33 mouse cellular contexts compared by ENCODE assay signal in genomic region chr11:29503948-29504893, GRCm38 (mm10). TPM values are rescaled to one million over a fixed set of nuclear protein-coding genes. Genes with fewer than 3 reads are reported as not detected.
A peak's percentile ranks its signal among the peaks of the same experiment; 100 is the strongest.
DNase-seq lines count a peak whose midpoint lies in the region; ATAC-seq and TF ChIP-seq lines count a peak whose summit lies in the region.
"Had no signal": no experiment of that assay in that cellular context is flagged by ENCODE, and none has a peak within 500 bp of the region (broad histone marks: within the 10 kb centered on the region; RNA-seq: fewer than 3 reads in every experiment).

No protein-coding gene starts in this region.

- peaks cover 48% of the 10 kb centered on the region for H3K4me1 ChIP-seq in G1E (ENCODE audit: insufficient read depth, low read depth, low read length)
- peaks cover 13 to 18% of the 10 kb centered on the region in 2 experiments for H3K4me1 ChIP-seq in liver, embryonic 14.5 days (replicated peaks; ENCODE audit: control insufficient read depth in 2 of 2, insufficient read depth in 2 of 2, low read length in 1 of 2)
- no peaks in the 10 kb centered on the region for H3K4me1 ChIP-seq in heart, embryonic 10.5 days
- H3K4me1 ChIP-seq in kidney, adult 2 months (ENCODE audit: control insufficient read depth, insufficient read depth, low read length), result no peaks in the 10 kb centered on the region
- H3K4me1 ChIP-seq: embryonic facial prominence, embryonic 12.5 days; heart, embryonic 12.5 days; limb, embryonic 13.5 days; midbrain, embryonic 10.5 days; neural tube, embryonic 12.5 days had no signal

- 54% methylated on average over 10 of the region's 10 CpGs for WGBS in liver, embryonic 14.5 days (ENCODE audit: insufficient replicate concordance)
- 84% methylated on average over 10 of the region's 10 CpGs for WGBS in heart, embryonic 10.5 days
- 90% methylated on average over 10 of the region's 10 CpGs for whole genome bisulfite sequencing in kidney, adult 2 months

- no peaks in the 10 kb centered on the region for H3K27me3 ChIP-seq in G1E (ENCODE audit: insufficient read depth, low read length)
- no peaks in the 10 kb centered on the region for H3K27me3 ChIP-seq in liver, embryonic 14.5 days (ENCODE audit: control insufficient read depth, insufficient read depth, low read length)
- no peaks in the 10 kb centered on the region for H3K27me3 ChIP-seq in heart, embryonic 10.5 days (ENCODE audit: insufficient read depth, poor library complexity, severe bottlenecking)
- H3K27me3 ChIP-seq in kidney, adult 2 months (replicated peaks; ENCODE audit: control insufficient read depth, insufficient read depth, low read length), result no peaks in the 10 kb centered on the region
- H3K27me3 ChIP-seq: embryonic facial prominence, embryonic 12.5 days; heart, embryonic 12.5 days; limb, embryonic 13.5 days; neural tube, embryonic 12.5 days had no signal

- no peak overlapping the region for H3K4me3 ChIP-seq in G1E (ENCODE audit: low read depth, low read length)
- H3K4me3 ChIP-seq in liver, embryonic 14.5 days (ENCODE audit: insufficient read depth in 1 of 2, low read depth in 2 of 2, low read length in 2 of 2), result no peak overlapping the region
- H3K4me3 ChIP-seq in heart, embryonic 10.5 days, result no peak overlapping the region
- no peak overlapping the region for H3K4me3 ChIP-seq in kidney, adult 2 months (ENCODE audit: insufficient read depth, low read depth, low read length)
- H3K4me3 ChIP-seq: embryonic facial prominence, embryonic 12.5 days; gastrocnemius, adult 2 months; heart, embryonic 12.5 days; left cerebral cortex, adult 2 months; limb, embryonic 13.5 days; midbrain, embryonic 10.5 days; myocyte; neural tube, embryonic 12.5 days had no signal

- H3K36me3 ChIP-seq in G1E (replicated peaks), result peaks cover 28% of the 10 kb centered on the region
- no peaks in the 10 kb centered on the region for H3K36me3 ChIP-seq in liver, embryonic 14.5 days (replicated peaks; ENCODE audit: control insufficient read depth, insufficient read depth, low read depth)
- peaks cover 43% of the 10 kb centered on the region for H3K36me3 ChIP-seq in heart, embryonic 10.5 days
- H3K36me3 ChIP-seq in kidney, adult 2 months (ENCODE audit: control insufficient read depth, insufficient read depth, low read length), result no peaks in the 10 kb centered on the region

- no peak for DNase-seq in G1E (ENCODE audit: low spot score)
- DNase-seq in liver, embryonic 14.5 days (ENCODE audit: low read depth in 3 of 3, low spot score in 3 of 3), result peak in 2 of 3 experiments; percentile 28 to 49
- no peak for DNase-seq in adrenal gland, postnatal 10 days
- no peak for DNase-seq in heart, embryonic 10.5 days (ENCODE audit: low spot score)
- no peak for DNase-seq in kidney, adult 2 months
- DNase-seq: adrenal gland, adult 8-10 months; B cell, adult 2 months; cerebellum, adult 11 months; cerebellum, adult 9-10 months; cerebellum, postnatal 36 days; embryo, embryonic 11 days; gastrocnemius, adult 2 months; gastrocnemius, postnatal 36 days; heart, adult 18-20 months; kidney, postnatal 25 days; lung, adult 2 months; lung, postnatal 10 days; right cerebral cortex, postnatal 4 days had no signal

- TF ChIP-seq POLR2A in kidney, adult 2 months (IDR thresholded peaks at IDR 0.05; ENCODE audit: low read depth, low read length), result no peak

- TF ChIP-seq CTCF in G1E (IDR thresholded peaks at IDR 0.05; ENCODE audit: low read depth, low read length), result no peak
- TF ChIP-seq CTCF in liver, embryonic 14.5 days (IDR thresholded peaks at IDR 0.05; ENCODE audit: low read depth), result no peak
- TF ChIP-seq CTCF in kidney, adult 2 months (conservative IDR thresholded peaks at IDR 0.05; ENCODE audit: insufficient read depth, insufficient read length, low read depth, low read length), result no peak

- no peaks in the 10 kb centered on the region for H3K9me3 ChIP-seq in G1E (replicated peaks)
- no peaks in the 10 kb centered on the region for H3K9me3 ChIP-seq in liver, embryonic 14.5 days (ENCODE audit: control insufficient read depth, low read length)
- no peaks in the 10 kb centered on the region for H3K9me3 ChIP-seq in heart, embryonic 10.5 days
- H3K9me3 ChIP-seq: embryonic facial prominence, embryonic 12.5 days; heart, embryonic 12.5 days; limb, embryonic 13.5 days; midbrain, embryonic 10.5 days; neural tube, embryonic 12.5 days had no signal

- peak overlapping the region; percentile 20 for H3K27ac ChIP-seq in liver, embryonic 14.5 days
- no peak overlapping the region for H3K27ac ChIP-seq in heart, embryonic 10.5 days
- H3K27ac ChIP-seq in kidney, adult 2 months (ENCODE audit: insufficient read depth, low read depth, low read length), result no peak overlapping the region
- H3K27ac ChIP-seq: embryonic facial prominence, embryonic 12.5 days; gastrocnemius, adult 2 months; hindbrain, embryonic 14.5 days; left cerebral cortex, adult 2 months; limb, embryonic 13.5 days; macrophage; midbrain, embryonic 10.5 days; neural tube, embryonic 12.5 days had no signal

- H3K4me2 ChIP-seq in liver, embryonic 14.5 days (ENCODE audit: low read depth), result peak overlapping the region; percentile 35; the same call in 1 of the 2 replicates
- H3K4me2 ChIP-seq: embryonic facial prominence, embryonic 12.5 days; heart, embryonic 12.5 days; hindbrain, embryonic 14.5 days; limb, embryonic 13.5 days; neural tube, embryonic 12.5 days had no signal

- peak; percentile 94 for ATAC-seq in G1E (ENCODE audit: extremely low read depth, insufficient number of reproducible peaks, low FRiP score, poor library complexity, severe bottlenecking)
- ATAC-seq in common myeloid progenitor, adult 5-6 weeks (replicated peaks; ENCODE audit: low read depth, poor library complexity, severe bottlenecking), result 0 out of 2 replicates have a peak, but pooled peaks have one; percentile 50
- ATAC-seq in liver, embryonic 14.5 days (ENCODE audit: insufficient read depth), result peak; percentile 90
- ATAC-seq in megakaryocyte-erythroid progenitor cell, adult 5-6 weeks (replicated peaks; ENCODE audit: low FRiP score, low TSS enrichment, poor library complexity, severe bottlenecking), result peak; percentile 82
- ATAC-seq: forebrain, embryonic 16.5 days; intestine, postnatal 0 days; midbrain, embryonic 16.5 days had no signal

- no peak overlapping the region for H3K9ac ChIP-seq in liver, embryonic 14.5 days (replicated peaks)
- H3K9ac ChIP-seq: embryonic facial prominence, embryonic 12.5 days; heart, embryonic 12.5 days; hindbrain, embryonic 14.5 days; limb, embryonic 13.5 days; neural tube, embryonic 12.5 days had no signal

- peak; percentile 92 for TF ChIP-seq EP300 in liver, embryonic 14.5 days (IDR thresholded peaks at IDR 0.05; ENCODE audit: low read depth)

RNA-seq across cellular contexts. Expression of gene Prorsd1, which starts 10.6 kb away (rescaled TPM):
- total RNA-seq in G1E (2014; fragmentation: Nextera tagmentation) (41.5 and 47.5 TPM in 2 replicates), G1E (2017) (129 and 135 TPM in 2 replicates)
- 10.5 and 34.9 TPM in 2 replicates for polyA plus RNA-seq in G1E (2012)
- 40.4 and 59.4 TPM in 2 replicates for total RNA-seq in common myeloid progenitor, adult 5-6 weeks (2017)
- polyA plus RNA-seq in liver, embryonic 14.5 days (2012; rRNA removed), result 6.7 and 11.1 TPM in 2 replicates
- polyA plus RNA-seq in liver, embryonic 14.5 days (2014; fragmentation: Nextera tagmentation; extraction: Ambion mirVana), result 19.8 and 20.8 TPM in 2 replicates
- 56.5 and 69.5 TPM in 2 replicates for total RNA-seq in megakaryocyte-erythroid progenitor cell, adult 5-6 weeks (2014; fragmentation: Nextera tagmentation)
- total RNA-seq in megakaryocyte-erythroid progenitor cell, adult 5-6 weeks (2017), result 76.9 and 78.5 TPM in 2 replicates
- 10 to 100 TPM; 18.5 to 21.3 TPM for total RNA-seq in adrenal gland, postnatal 10 days (2021)
- polyA plus RNA-seq in heart, embryonic 10.5 days (2016; fragmentation: Nextera tagmentation; extraction: Ambion mirVana), result 21.7 and 26.0 TPM in 2 replicates
- 4.2 and 7.8 TPM in 2 replicates for polyA plus RNA-seq in kidney, adult 2 months (2012; rRNA removed)

RNA-seq across cellular contexts. Expression of gene Mtif2, which starts 22.0 kb away (rescaled TPM):
- total RNA-seq in G1E (2014; fragmentation: Nextera tagmentation) (70.0 and 72.2 TPM in 2 replicates), G1E (2017) (81.1 and 105 TPM in 2 replicates)
- 8.5 and 11.8 TPM in 2 replicates for polyA plus RNA-seq in G1E (2012)
- total RNA-seq in common myeloid progenitor, adult 5-6 weeks (2017), result 76.5 and 76.8 TPM in 2 replicates
- 9.3 and 12.6 TPM in 2 replicates for polyA plus RNA-seq in liver, embryonic 14.5 days (2012; rRNA removed)
- polyA plus RNA-seq in liver, embryonic 14.5 days (2014; fragmentation: Nextera tagmentation; extraction: Ambion mirVana), result 15.3 and 18.3 TPM in 2 replicates
- total RNA-seq in megakaryocyte-erythroid progenitor cell, adult 5-6 weeks (2014; fragmentation: Nextera tagmentation), result 36.9 and 43.0 TPM in 2 replicates
- 117 and 131 TPM in 2 replicates for total RNA-seq in megakaryocyte-erythroid progenitor cell, adult 5-6 weeks (2017)
- total RNA-seq in adrenal gland, postnatal 10 days (2021), result 10 to 100 TPM; 56.5 to 67.2 TPM
- polyA plus RNA-seq in heart, embryonic 10.5 days (2016; fragmentation: Nextera tagmentation; extraction: Ambion mirVana), result 43.2 and 45.5 TPM in 2 replicates
- polyA plus RNA-seq in kidney, adult 2 months (2012; rRNA removed), result 10.5 and 13.6 TPM in 2 replicates

RNA-seq across cellular contexts. Expression of gene Clhc1, which starts 43.5 kb away (rescaled TPM):
- total RNA-seq in G1E (2014; fragmentation: Nextera tagmentation) (1.3 TPM in 1 of 2 replicates, not detected in the other), G1E (2017) (1.1 and 1.4 TPM in 2 replicates)
- polyA plus RNA-seq in G1E (2012), result 0.09 TPM in 1 of 2 replicates, not detected in the other
- 0.37 TPM in 1 of 2 replicates, not detected in the other for total RNA-seq in common myeloid progenitor, adult 5-6 weeks (2017)
- 0.03 and 0.10 TPM in 2 replicates for polyA plus RNA-seq in liver, embryonic 14.5 days (2012; rRNA removed)
- 0.30 TPM in 1 of 2 replicates, not detected in the other for polyA plus RNA-seq in liver, embryonic 14.5 days (2014; fragmentation: Nextera tagmentation; extraction: Ambion mirVana)
- 0.17 and 0.50 TPM in 2 replicates for total RNA-seq in megakaryocyte-erythroid progenitor cell, adult 5-6 weeks (2014; fragmentation: Nextera tagmentation)
- total RNA-seq in megakaryocyte-erythroid progenitor cell, adult 5-6 weeks (2017), result not detected in 2 replicates
- under 1 TPM in 1 of 2 experiments, not detected in 1; 0.42 TPM for total RNA-seq in adrenal gland, postnatal 10 days (2021)
- 0.14 and 0.18 TPM in 2 replicates for polyA plus RNA-seq in heart, embryonic 10.5 days (2016; fragmentation: Nextera tagmentation; extraction: Ambion mirVana)
- polyA plus RNA-seq in kidney, adult 2 months (2012; rRNA removed), result 0.22 TPM in 1 of 2 replicates, not detected in the other
- total RNA-seq: gastrocnemius, adult 2 months; gastrocnemius, postnatal 36 days; heart, adult 18-20 months; hematopoietic stem cell, adult 5-6 weeks had no signal
- polyA plus RNA-seq: intestine, postnatal 0 days; lung, adult 2 months had no signal

RNA-seq across cellular contexts. Expression of gene Rps27a, which starts 43.7 kb away (rescaled TPM):
- 927 and 1,016 TPM in 2 replicates for total RNA-seq in G1E (2014; fragmentation: Nextera tagmentation)
- total RNA-seq in G1E (2017), result 861 and 868 TPM in 2 replicates
- 115 and 138 TPM in 2 replicates for polyA plus RNA-seq in G1E (2012)
- 1,324 and 1,346 TPM in 2 replicates for total RNA-seq in common myeloid progenitor, adult 5-6 weeks (2017)
- 376 and 902 TPM in 2 replicates for polyA plus RNA-seq in liver, embryonic 14.5 days (2012; rRNA removed)
- 1,086 and 1,164 TPM in 2 replicates for polyA plus RNA-seq in liver, embryonic 14.5 days (2014; fragmentation: Nextera tagmentation; extraction: Ambion mirVana)
- total RNA-seq in megakaryocyte-erythroid progenitor cell, adult 5-6 weeks (2014; fragmentation: Nextera tagmentation), result 4,800 and 5,317 TPM in 2 replicates
- total RNA-seq in megakaryocyte-erythroid progenitor cell, adult 5-6 weeks (2017), result 1,061 and 1,131 TPM in 2 replicates
- 1,000 to 10,000 TPM in 1 of 2 experiments, 100 to 1,000 TPM in 1; 964 to 1,017 TPM for total RNA-seq in adrenal gland, postnatal 10 days (2021)
- 784 and 841 TPM in 2 replicates for polyA plus RNA-seq in heart, embryonic 10.5 days (2016; fragmentation: Nextera tagmentation; extraction: Ambion mirVana)
- 104 and 156 TPM in 2 replicates for polyA plus RNA-seq in kidney, adult 2 months (2012; rRNA removed)

Comparison
In these comparisons a context has a peak if more than half of its experiments do, and no peak if none do; other contexts are left out.
1. DNase-seq: peak in liver, embryonic 14.5 days (2 of 3); none in G1E (single experiment), adrenal gland, postnatal 10 days (single experiment), heart, embryonic 10.5 days (single experiment) and kidney, adult 2 months (single experiment).
2. Peak in every context shown above with its lines, with median percentiles within 50 percentile points of each other: ATAC-seq.